Mouse (Mus musculus) stomach, embryonic 15.5 days (tissue): ENCODE measurements around the gene Fam243. TPM values are rescaled to one million over a fixed set of nuclear protein-coding genes. Genes with fewer than 3 reads are reported as not detected.
A peak's percentile ranks its signal among the peaks of the same experiment; 100 is the strongest.

ENCODE experiments used
- ATAC-seq: fragments of 200-750 bp; cut with Nextera tagmentation; 2 replicates; pipeline ENCODE4 v1.8.0; 2017; ENCODE audit warnings: low read depth, moderate number of reproducible peaks, moderate TSS enrichment; ENCODE audit not compliant: insufficient read depth, low FRiP score
- H3K27ac ChIP-seq: fragments of 300-500 bp; sonication (generic); 2 replicates; pipeline ENCODE4 v1.5.1; 2015; ENCODE audit warnings: mild to moderate bottlenecking, inconsistent platforms
- H3K27me3 ChIP-seq: fragments of 300-500 bp; sonication (generic); replicated peaks from 2 replicates; pipeline ENCODE4 v1.6.1; 2015; ENCODE audit warnings: inconsistent platforms
- H3K36me3 ChIP-seq: fragments of 300-500 bp; sonication (generic); 2 replicates; pipeline ENCODE4 v1.6.1; 2015; ENCODE audit warnings: inconsistent platforms
- H3K4me1 ChIP-seq: fragments of 300-500 bp; sonication (generic); 2 replicates; pipeline ENCODE4 v1.6.1; 2015; ENCODE audit warnings: inconsistent platforms
- H3K4me2 ChIP-seq: fragments of 300-500 bp; sonication (generic); 2 replicates; pipeline ENCODE4 v1.6.1; 2015; ENCODE audit warnings: mild to moderate bottlenecking, inconsistent platforms
- H3K4me3 ChIP-seq: fragments of 300-500 bp; sonication (generic); replicated peaks from 2 replicates; pipeline ENCODE4 v1.5.1; 2015; ENCODE audit warnings: inconsistent platforms
- H3K9ac ChIP-seq: fragments of 300-500 bp; sonication (generic); 2 replicates; pipeline ENCODE4 v1.6.1; 2015; ENCODE audit warnings: inconsistent platforms
- H3K9me3 ChIP-seq: fragments of 300-500 bp; sonication (generic); 2 replicates; pipeline ENCODE4 v1.6.1; 2016; ENCODE audit warnings: inconsistent platforms
- WGBS: fragments of 180-500 bp; shearing (Covaris S2); methylation state at CpG from one replicate; pipeline ENCODE4 v1.1.7; 2015; 5-methylcytosine and 5-hydroxymethylcytosine counted together
- polyA plus RNA-seq: library from polyadenylated mRNA; unstranded; fragments of >200 nt; fragmentation: Nextera tagmentation; extraction: Ambion mirVana; gene quantifications from 2 replicates; pipeline ENCODE4 v1.2.1, GENCODE M21; 2015

Gene Fam243
- polyA plus RNA-seq, 1 experiment from 2014 or later, result not detected

DNA sequence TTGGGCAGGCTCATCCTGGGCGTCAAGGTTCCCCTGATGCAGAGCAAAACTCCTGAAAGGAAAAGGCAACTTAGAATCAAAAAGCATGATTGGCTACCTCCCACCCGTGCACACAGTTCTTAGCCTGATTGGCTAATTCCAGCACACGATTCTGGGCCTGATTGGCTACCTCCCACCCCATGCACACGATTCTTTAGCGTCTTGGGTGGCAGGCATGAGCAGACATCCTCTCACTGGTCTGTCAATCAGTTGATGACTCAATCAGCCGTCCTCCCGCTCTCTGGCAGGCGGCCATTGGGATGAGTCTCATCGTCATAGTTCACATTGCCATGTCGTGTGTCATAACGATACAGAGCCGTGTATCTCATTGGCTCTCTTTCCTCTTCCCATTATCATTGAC lies 27.7 kb upstream of the Fam243 start:
- Histone ChIP-seq H3K36me3 (no peaks in the 10 kb centered on the region), H3K4me2 (no peak overlapping the region), H3K9ac (no peak overlapping the region), H3K27me3 (no peaks in the 10 kb centered on the region), H3K27ac (no peak overlapping the region), H3K9me3 (no peaks in the 10 kb centered on the region), H3K4me3 (no peak overlapping the region), H3K4me1 (no peaks in the 10 kb centered on the region)
- ATAC-seq, result no peak
- WGBS, result 73% methylated on average over 12 of the region's 12 CpGs

DNA sequence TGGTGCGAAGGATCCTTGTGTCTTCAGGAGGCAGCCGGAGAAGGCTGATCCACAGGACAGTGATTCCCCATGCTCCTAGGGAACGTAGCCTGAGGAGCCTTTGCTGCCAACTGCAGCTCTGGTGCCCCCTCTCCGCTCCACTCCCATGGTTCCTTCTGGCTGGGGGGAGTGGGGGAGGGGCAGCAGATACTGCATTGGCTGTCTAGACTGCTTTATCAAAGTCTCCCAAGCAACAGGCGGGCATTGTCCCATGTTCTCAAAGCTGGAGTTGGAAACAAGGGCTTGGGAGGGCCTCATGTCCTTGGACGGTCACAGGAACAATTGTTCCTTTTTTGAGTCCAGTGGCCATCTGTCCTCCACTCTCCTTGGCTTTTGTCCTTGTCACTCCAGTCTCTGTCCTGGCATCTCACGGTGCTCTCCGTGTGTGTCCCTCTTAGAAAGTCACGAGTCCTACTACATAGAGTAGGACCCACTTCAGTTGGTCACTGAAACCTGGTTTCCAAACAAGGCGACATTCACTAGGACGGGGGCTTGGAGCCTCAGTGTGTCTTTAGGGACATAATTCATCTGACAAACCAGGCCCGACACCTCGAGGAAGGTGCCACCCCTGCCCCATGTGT lies 25.2 kb upstream of the Fam243 start:
- H3K36me3 ChIP-seq, result no peaks in the 10 kb centered on the region
- no peaks in the 10 kb centered on the region for H3K4me1 ChIP-seq
- WGBS, result 73% methylated on average over 13 of the region's 13 CpGs
- H3K9ac ChIP-seq, result no peak overlapping the region
- ATAC-seq, result peak; percentile 35; the same call in 1 of the 2 replicates
- H3K27me3 ChIP-seq, result no peaks in the 10 kb centered on the region
- no peak overlapping the region for H3K4me3 ChIP-seq
- H3K4me2 ChIP-seq, result no peak overlapping the region
- H3K27ac ChIP-seq, result no peak overlapping the region
- H3K9me3 ChIP-seq, result no peaks in the 10 kb centered on the region

DNA sequence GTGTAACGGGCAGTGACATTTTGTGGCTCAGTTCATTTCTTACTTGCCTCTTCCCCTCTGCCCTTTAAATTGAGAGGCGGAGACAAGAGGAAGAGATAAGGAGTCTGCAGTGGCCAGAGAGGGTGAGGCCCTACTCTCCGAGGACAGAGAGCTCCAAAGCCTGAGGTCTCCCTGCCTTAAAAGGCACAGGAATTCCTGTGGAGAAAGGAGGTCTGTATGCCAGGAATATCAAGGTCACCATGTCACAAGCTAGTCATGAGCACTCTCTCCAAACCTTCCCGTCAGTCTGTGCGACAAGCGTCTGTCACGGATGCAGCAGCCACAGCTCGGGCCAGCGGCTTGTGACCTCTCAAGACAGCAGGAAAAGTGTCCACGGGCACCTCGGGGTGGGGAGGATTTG lies 23.9 kb upstream of the Fam243 start:
- H3K4me2 ChIP-seq, result no peak overlapping the region
- ATAC-seq, result no peak
- no peaks in the 10 kb centered on the region for H3K9me3 ChIP-seq
- no peak overlapping the region for H3K27ac ChIP-seq
- H3K4me1 ChIP-seq, result no peaks in the 10 kb centered on the region
- no peaks in the 10 kb centered on the region for H3K36me3 ChIP-seq
- H3K27me3 ChIP-seq, result no peaks in the 10 kb centered on the region
- H3K4me3 ChIP-seq, result no peak overlapping the region
- H3K9ac ChIP-seq, result no peak overlapping the region
- 39% methylated on average over 11 of the region's 11 CpGs for WGBS

DNA sequence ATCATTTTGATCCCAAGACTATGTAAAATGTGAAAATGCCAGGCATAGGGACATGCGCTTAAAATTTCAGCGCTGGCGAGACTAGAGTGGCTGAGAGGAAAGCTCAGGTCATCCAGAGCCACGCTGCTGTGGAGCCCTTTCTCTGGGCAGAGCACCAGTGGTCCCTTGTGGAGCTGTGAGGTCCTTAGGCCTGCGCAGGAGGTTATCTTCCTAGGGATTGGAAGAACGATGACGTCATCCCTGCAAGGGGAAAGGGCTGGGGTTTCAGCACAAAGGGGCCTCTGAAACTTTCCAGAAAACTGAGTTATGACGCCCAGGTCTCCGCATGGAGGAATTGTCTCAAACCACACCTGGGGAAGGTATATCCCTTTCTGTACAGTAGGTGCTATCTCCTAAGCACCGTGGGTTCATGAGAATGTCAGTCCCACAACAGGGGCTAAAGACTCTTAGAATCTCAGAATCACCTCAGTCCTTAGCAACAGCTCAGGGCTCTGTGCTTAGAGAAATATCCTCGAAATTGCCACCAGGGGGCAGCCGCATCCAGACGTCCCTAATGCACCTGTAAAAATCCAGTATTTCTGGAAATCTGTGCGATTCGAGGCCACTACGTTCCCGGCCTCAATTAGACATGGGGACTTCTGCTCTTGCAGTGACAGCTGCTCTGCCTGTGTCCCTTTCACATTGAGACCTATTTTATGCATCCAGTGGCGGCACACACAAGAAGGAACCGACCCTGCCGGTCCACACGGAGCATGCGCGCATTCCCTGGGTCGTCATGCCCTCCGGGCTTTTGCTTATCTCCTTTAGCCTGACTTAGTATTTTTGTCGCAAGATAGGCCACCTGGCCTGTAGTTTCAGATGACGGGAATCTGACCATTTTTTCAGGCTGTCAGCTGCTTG lies 19.6 kb upstream of the Fam243 start:
- H3K27me3 ChIP-seq, result no peaks in the 10 kb centered on the region
- H3K36me3 ChIP-seq, result no peaks in the 10 kb centered on the region
- peak overlapping the region; percentile 57 for H3K4me2 ChIP-seq
- WGBS, result 20% methylated on average over 27 of the region's 27 CpGs
- H3K9ac ChIP-seq, result no peak overlapping the region
- H3K9me3 ChIP-seq, result no peaks in the 10 kb centered on the region
- H3K4me1 ChIP-seq, result no peaks in the 10 kb centered on the region
- H3K27ac ChIP-seq, result no peak overlapping the region
- peak; percentile 51; the same call in 1 of the 2 replicates for ATAC-seq
- peak overlapping the region; percentile 29 for H3K4me3 ChIP-seq

DNA sequence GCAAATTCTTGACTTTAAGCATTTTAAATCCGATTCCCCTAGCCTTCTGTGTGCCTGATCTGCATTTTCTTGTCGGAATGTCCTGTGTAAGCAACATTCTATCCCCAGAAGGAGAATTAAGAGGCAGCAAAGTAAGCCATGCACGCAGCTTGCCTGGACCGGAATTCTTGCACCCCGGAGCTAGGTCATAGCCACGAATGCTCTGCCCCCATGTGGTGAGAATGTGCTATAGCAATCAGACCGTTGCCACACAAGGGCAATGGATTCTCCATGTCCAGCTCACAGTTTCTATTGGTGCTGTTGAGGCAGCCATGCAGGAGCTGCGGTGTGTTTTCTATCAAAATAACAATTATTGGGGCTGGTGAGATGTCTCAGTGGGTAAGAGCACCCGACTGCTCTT lies 15.0 kb upstream of the Fam243 start:
- peak; percentile 34; the same call in 1 of the 2 replicates for ATAC-seq
- Histone ChIP-seq H3K36me3 (no peaks in the 10 kb centered on the region), H3K4me1 (no peaks in the 10 kb centered on the region), H3K27me3 (no peaks in the 10 kb centered on the region), H3K4me2 (peak overlapping the region; percentile 27; the same call in 1 of the 2 replicates), H3K9ac (no peak overlapping the region), H3K27ac (no peak overlapping the region), H3K9me3 (no peaks in the 10 kb centered on the region), H3K4me3 (no peak overlapping the region)
- 6% methylated on average over 9 of the region's 9 CpGs for WGBS

DNA sequence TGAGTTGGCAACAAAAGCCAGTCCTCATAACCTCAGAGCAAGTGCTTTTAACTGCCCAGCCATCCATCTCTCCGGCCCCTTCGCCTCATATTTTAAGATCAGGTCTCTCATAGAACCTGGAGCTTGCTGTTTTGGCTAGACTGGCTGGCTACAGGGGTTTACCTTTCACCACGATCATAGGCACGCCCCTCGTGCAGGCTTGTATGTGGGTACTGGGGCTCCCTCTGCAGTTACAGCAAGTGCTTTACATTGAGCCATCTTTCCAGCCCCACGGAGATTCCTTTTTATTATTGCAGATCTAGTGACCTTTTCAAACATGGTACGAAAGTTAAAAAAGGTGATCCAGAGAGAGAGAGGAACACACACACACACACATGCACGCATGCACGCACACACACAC lies 13.4 kb upstream of the Fam243 start:
- no peak overlapping the region for H3K4me3 ChIP-seq
- H3K27me3 ChIP-seq, result no peaks in the 10 kb centered on the region
- H3K9ac ChIP-seq, result no peak overlapping the region
- H3K4me1 ChIP-seq, result no peaks in the 10 kb centered on the region
- ATAC-seq, result no peak
- no peak overlapping the region for H3K27ac ChIP-seq
- H3K36me3 ChIP-seq, result no peaks in the 10 kb centered on the region
- WGBS, result 57% methylated on average over 9 of the region's 9 CpGs
- H3K9me3 ChIP-seq, result no peaks in the 10 kb centered on the region
- H3K4me2 ChIP-seq, result no peak overlapping the region

DNA sequence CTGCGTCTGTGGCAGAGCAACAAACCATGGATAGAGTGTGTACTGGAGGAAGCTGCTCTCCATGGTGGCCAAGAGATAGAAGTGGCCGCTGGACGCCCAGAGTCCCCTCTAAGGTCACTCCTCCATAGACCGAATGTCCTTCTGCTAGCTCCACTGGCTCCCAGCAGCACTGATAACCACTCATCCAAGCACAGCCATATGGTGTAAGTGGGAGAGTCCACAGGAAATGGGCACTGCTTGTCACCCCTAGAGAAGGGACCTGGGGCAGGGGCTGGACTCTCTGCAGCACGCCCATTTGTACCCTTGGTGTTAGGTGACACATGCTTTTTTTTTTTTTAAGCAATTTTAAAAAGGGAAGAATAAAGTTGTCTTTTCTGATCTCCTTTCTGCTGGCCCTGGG lies 9.7 kb upstream of the Fam243 start:
- Histone ChIP-seq H3K9ac (no peak overlapping the region), H3K9me3 (no peaks in the 10 kb centered on the region), H3K36me3 (no peaks in the 10 kb centered on the region), H3K4me1 (no peaks in the 10 kb centered on the region), H3K4me2 (no peak overlapping the region), H3K4me3 (no peak overlapping the region), H3K27ac (no peak overlapping the region), H3K27me3 (no peaks in the 10 kb centered on the region)
- WGBS, result 75% methylated on average over 5 of the region's 5 CpGs
- no peak for ATAC-seq

DNA sequence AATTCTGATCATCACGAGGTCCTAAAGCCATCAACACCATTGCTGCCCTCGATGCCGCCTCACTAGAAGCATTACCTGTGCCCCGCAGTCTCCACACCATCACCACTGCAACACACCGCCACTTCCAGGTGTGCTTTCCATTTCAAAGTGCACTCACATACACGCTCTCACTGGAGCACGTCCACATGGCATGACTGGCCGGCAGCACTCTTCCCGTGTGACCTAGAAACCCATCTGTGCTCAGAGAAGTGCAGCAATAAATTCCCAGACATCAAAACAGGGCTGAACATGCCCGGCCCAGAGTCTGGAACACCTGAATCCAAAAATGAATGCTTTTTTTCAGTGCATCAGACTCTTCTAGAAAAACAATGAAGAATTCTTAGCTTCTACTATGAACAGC lies 6.7 kb upstream of the Fam243 start:
- Histone ChIP-seq H3K27ac (no peak overlapping the region), H3K9ac (no peak overlapping the region), H3K9me3 (no peaks in the 10 kb centered on the region), H3K36me3 (no peaks in the 10 kb centered on the region), H3K4me3 (no peak overlapping the region), H3K4me1 (0 out of 2 replicates have a peak, but pooled peaks cover 2% of the 10 kb centered on the region), H3K27me3 (no peaks in the 10 kb centered on the region), H3K4me2 (no peak overlapping the region)
- 82% methylated on average over 10 of the region's 10 CpGs for WGBS
- no peak for ATAC-seq

DNA sequence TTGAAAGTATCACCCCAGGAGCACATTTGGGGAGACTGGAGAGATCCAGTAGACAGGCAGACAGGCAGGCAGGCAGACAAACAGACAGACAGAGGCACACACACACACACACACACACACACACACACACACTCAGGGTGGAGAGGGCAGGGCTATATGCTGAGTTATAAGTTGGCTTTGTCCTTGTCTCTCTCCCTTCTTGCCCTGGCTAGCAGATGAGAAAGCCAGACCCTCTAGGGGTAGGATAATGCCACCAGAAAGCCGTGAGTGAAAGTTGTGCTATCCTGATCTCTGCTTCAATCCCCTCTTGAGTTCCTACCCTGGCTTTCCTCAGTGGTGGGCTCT lies 3.8 kb upstream of the Fam243 start:
- WGBS, result 53% methylated on average over 1 of the region's 1 CpGs

DNA sequence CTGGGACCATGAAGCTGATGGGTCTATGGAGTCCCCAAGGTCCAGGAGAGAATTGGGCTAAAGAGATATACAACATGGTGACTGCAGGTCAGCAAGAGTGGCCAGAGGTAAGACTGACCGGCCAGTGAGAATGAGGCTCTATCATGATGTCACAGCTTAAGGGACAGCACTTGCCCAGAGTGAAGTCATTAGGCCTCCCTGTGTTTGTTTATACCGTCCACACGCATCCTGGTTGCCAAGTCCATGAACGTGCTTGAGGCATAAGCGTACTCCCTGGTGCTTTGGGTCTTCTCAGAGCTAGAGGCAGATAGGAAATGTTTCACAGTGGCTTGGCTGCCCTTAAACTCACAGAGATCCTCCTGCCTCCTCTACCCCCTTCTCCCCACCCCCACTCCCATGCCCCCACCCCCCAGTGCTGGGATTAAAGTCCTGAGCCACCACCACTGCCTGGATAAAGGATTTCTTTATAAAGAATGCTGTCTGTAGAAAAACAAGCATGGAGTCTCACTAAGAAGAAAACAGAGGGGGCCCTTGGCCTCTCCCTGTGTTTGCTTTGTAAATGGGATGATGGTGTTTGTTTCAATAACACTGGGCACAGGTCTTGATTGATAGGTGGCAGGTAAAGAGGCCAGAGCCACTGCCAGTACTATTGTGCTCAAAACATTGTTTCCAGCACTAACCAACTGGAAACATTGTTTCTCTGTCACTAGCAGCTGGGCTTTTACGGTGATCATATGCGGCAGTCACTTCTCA lies 3.2 kb upstream of the Fam243 start:
- ATAC-seq, result no peak
- Histone ChIP-seq H3K27ac (no peak overlapping the region), H3K4me2 (no peak overlapping the region), H3K9me3 (no peaks in the 10 kb centered on the region), H3K9ac (no peak overlapping the region), H3K4me1 (0 out of 2 replicates have a peak, but pooled peaks cover 2% of the 10 kb centered on the region), H3K4me3 (no peak overlapping the region), H3K27me3 (no peaks in the 10 kb centered on the region), H3K36me3 (no peaks in the 10 kb centered on the region)
- 42% methylated on average over 7 of the region's 7 CpGs for WGBS

More for the DNA sequence above, 3.8 kb upstream of the Fam243 start:
- no peaks in the 10 kb centered on the region for H3K36me3 ChIP-seq
- H3K9ac ChIP-seq, result no peak overlapping the region
- no peak overlapping the region for H3K4me3 ChIP-seq
- no peak overlapping the region for H3K4me2 ChIP-seq
- 0 out of 2 replicates have a peak, but pooled peaks cover 2% of the 10 kb centered on the region for H3K4me1 ChIP-seq
- H3K27ac ChIP-seq, result no peak overlapping the region
- H3K9me3 ChIP-seq, result no peaks in the 10 kb centered on the region
- no peak for ATAC-seq
- no peaks in the 10 kb centered on the region for H3K27me3 ChIP-seq

DNA sequence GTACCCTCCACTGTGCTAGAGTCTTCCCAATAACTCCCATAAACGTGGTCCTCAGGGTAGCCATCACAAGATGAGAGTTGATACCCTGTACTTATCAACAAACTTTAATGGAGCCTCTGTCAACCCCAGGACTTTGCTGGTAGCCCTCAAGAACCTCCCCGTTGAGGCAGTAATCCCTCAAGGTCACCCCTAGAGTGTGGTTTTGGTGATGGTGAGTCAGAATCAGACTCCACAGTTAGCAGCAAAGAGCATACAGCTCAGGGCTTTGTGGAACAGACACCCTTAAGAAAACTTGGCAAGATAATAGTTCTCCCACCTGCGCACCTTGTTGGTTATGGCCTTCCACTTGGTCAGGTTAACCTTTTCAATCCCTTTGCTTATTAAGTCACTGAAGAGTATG lies 880 bp downstream of the Fam243 start:
- H3K36me3 ChIP-seq, result no peaks in the 10 kb centered on the region

More for the DNA sequence above, 880 bp downstream of the Fam243 start:
- Histone ChIP-seq H3K27me3 (no peaks in the 10 kb centered on the region), H3K9ac (no peak overlapping the region), H3K4me3 (no peak overlapping the region), H3K27ac (no peak overlapping the region), H3K9me3 (no peaks in the 10 kb centered on the region), H3K4me1 (0 out of 2 replicates have a peak, but pooled peaks cover 2% of the 10 kb centered on the region), H3K4me2 (no peak overlapping the region)
- 79% methylated on average over 3 of the region's 3 CpGs for WGBS
- ATAC-seq, result no peak
